Mouse (Mus musculus) kidney, adult 2 months (tissue): Measurements from ENCODE around the gene Zfp286.

ENCODE experiments used
- CTCF ChIP-seq: fragments of 200-500 bp; conservative IDR thresholded peaks from 2 replicates; pipeline ENCODE4 v1.5.1; 2011; ENCODE audit warnings: low read depth, mild to moderate bottlenecking, control low read depth, low read length, moderate library complexity, mixed read lengths; ENCODE audit not compliant: insufficient read depth, insufficient read length
- POLR2A ChIP-seq: fragments of 200-500 bp; IDR thresholded peaks from one replicate; pipeline ENCODE4 v1.6.1; 2011; ENCODE audit warnings: low read depth, low read length, control low read depth

DNA sequence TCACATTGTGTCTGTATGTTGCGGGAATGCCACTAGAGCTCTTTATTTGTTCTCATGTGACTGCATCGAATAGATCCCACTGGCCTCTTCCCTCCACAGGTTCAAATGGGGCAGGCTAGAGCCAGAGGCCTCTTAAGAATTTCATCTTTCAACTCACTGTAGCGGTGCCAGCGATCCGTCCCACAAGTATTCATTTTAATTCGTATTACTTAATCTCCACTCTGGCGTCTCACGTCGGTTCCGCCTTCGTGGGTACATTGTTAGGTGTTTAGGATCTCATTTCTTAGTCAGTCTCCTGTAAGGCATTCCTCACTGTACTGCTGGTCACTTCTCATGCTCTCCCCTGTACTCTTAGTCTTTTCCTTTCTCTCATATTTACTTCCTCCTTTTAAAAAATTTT lies 30.8 kb downstream of the Zfp286 start:
- TF ChIP-seq POLR2A (no peak), CTCF (no peak)
